Mouse (Mus musculus) midbrain, embryonic 15.5 days (tissue): ENCODE data around the gene Samd11. TPM values are rescaled to one million over a fixed set of nuclear protein-coding genes. Genes with fewer than 3 reads are reported as not detected.

Experiments used
- ATAC-seq: fragments of 200-750 bp; cut with Nextera tagmentation; replicated peaks from 2 replicates; pipeline ENCODE4 v1.8.0; 2017; ENCODE audit warnings: moderate TSS enrichment
- H3K27ac ChIP-seq: fragments of 300-500 bp; sonication (generic); 2 replicates; pipeline ENCODE4 v1.5.1; 2015; ENCODE audit warnings: mild to moderate bottlenecking, inconsistent platforms
- H3K27me3 ChIP-seq: fragments of 300-500 bp; sonication (generic); replicated peaks from 2 replicates; pipeline ENCODE4 v1.6.1; 2015; ENCODE audit warnings: inconsistent platforms
- H3K36me3 ChIP-seq: fragments of 300-500 bp; sonication (generic); replicated peaks from 2 replicates; pipeline ENCODE4 v1.6.1; 2015; ENCODE audit warnings: inconsistent platforms
- H3K4me1 ChIP-seq: fragments of 300-500 bp; sonication (generic); 2 replicates; pipeline ENCODE4 v1.6.1; 2015; ENCODE audit warnings: inconsistent platforms
- H3K4me2 ChIP-seq: fragments of 300-500 bp; sonication (generic); 2 replicates; pipeline ENCODE4 v1.6.1; 2015; ENCODE audit warnings: inconsistent platforms, mild to moderate bottlenecking, moderate library complexity
- H3K4me3 ChIP-seq: fragments of 300-500 bp; sonication (generic); 2 replicates; pipeline ENCODE4 v1.5.1; 2015; ENCODE audit warnings: mild to moderate bottlenecking, inconsistent platforms
- H3K9ac ChIP-seq: fragments of 300-500 bp; sonication (generic); 2 replicates; pipeline ENCODE4 v1.6.1; 2015; ENCODE audit warnings: mild to moderate bottlenecking, inconsistent platforms
- H3K9me3 ChIP-seq: fragments of 300-500 bp; sonication (generic); 2 replicates; pipeline ENCODE4 v1.6.1; 2016; ENCODE audit warnings: inconsistent platforms
- WGBS: fragments of 180-500 bp; shearing (Covaris S2); methylation state at CpG from one replicate; pipeline ENCODE4 v1.1.7; 2015; ENCODE audit warnings: mixed read lengths; 5-methylcytosine and 5-hydroxymethylcytosine counted together
- microRNA-seq: library from miRNA; unstranded; fragments of <30 nt; microRNA quantifications from one replicate; pipeline ENCODE4, GENCODE M21; 2016
- polyA plus RNA-seq: library from polyadenylated mRNA; unstranded; fragments of >200 nt; fragmentation: Nextera tagmentation; extraction: Ambion mirVana; gene quantifications from 2 replicates; pipeline ENCODE4 v1.2.1, GENCODE M21; 2015

Samd11 gene
- polyA plus RNA-seq, 1 experiment from 2014 or later: 5.5 TPM

DNA sequence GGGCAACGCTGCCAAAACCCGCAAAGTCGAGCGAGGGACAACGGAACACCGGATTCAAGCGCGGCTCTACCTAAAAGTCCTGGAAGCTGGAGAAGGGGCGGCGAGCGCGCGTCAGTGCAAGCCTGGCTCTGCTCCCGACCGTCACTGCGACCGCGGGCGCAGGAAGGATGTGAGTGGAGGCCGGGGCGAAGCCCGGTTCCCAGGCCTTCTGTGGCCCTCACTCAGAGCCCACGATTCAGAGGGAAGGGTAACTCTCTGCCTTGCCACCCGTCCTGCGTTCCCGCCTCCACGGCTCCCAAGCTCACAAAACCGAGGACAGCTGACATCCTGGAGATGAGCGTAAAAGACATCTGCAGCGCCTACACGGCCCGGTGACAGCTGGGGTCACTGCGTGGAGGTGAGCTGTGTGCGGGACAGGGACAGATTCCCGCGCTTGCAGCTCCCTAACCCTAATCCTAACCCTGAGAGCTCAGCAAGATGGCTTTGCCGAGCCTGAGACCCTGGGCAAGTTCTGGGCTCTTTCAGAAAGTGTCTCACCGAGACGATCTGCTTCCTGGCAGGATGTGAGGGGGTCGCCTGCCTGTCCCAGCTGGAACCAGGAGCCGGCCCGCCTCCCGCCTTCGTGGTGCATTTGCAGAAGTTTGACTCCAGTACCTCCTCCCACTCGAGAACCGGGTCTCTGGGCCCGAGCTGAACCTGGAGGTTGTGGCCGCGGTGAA is 51.9 kb downstream of the Samd11 start:
- Histone ChIP-seq H3K27ac (peak overlapping the region; percentile 72), H3K9ac (peak overlapping the region; percentile 49), H3K36me3 (no peaks in the 10 kb centered on the region), H3K4me3 (peak overlapping the region; percentile 50), H3K4me2 (peak overlapping the region; percentile 91), H3K4me1 (peaks cover 19% of the 10 kb centered on the region), H3K9me3 (no peaks in the 10 kb centered on the region), H3K27me3 (no peaks in the 10 kb centered on the region; the same call in 1 of the 2 replicates)
- WGBS: under 1% methylated on average over 49 of the region's 49 CpGs
- ATAC-seq: peak; percentile 29; the same call in 1 of the 2 replicates

DNA sequence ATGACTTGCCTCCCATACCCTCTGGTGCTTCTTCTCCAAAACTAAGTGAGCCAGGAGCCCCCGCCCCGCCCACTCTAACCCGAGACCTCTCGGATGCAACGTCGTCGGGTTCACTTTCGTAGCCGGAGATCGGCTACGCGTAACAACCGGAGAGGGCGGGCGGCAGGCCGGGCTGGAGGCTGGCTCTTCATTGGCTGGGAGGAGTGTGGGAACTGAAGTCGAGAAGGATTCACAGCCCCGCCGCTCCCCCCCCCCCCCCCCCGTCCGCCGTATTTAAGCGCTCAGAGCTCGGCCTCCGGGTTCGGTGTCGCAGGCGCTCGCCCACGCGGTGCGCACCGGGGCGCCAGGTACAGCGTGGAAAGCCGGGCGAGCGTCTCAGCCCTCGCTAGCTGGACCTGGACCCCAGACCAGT is 52.5 kb downstream of the Samd11 start, which contains the start of gene AW011738:
TSS of gene AW011738 (plus strand) at position 304 of the 412 bp plus-strand sequence.
- Histone ChIP-seq H3K27ac (peak within 1 kb of the TSS; percentile 72), H3K4me2 (peak within 1 kb of the TSS; percentile 91), H3K9ac (peak within 1 kb of the TSS; percentile 49), H3K4me3 (peak within 1 kb of the TSS; percentile 50), H3K4me1 (peaks cover 19% of the 10 kb centered on the region), H3K27me3 (no peaks in the 10 kb centered on the region; the same call in 1 of the 2 replicates), H3K36me3 (no peaks in the 10 kb centered on the region), H3K9me3 (no peaks in the 10 kb centered on the region)
- peak; percentile 67 for ATAC-seq
- WGBS: under 1% methylated on average over 39 of the region's 39 CpGs

DNA sequence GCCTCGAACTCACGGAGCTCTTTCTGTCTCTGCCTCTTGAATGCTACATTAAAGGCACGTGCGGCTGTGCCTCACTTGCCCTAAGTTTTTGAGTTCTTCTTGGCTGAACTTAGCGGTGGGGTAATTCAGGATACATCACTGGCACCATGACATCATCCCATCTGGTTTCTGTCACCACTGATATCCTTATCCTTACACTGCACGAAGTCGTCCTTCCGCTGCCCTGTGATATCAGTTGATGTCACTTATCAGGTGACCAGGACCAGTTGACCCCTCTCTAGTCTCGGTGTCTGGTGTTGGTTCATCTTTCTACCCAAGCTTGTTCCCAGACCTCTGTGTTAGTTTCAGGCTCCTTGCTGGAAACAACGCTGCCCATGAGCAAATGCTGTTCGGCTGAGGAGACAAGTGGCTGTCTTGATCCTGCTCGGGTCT is 53.0 kb downstream of the Samd11 start:
- peak overlapping the region; percentile 49; the same call in 1 of the 2 replicates for H3K9ac ChIP-seq
- no peaks in the 10 kb centered on the region; the same call in 1 of the 2 replicates for H3K27me3 ChIP-seq
- peak overlapping the region; percentile 91 for H3K4me2 ChIP-seq
- no peak for ATAC-seq
- H3K4me1 ChIP-seq: peaks cover 19% of the 10 kb centered on the region
- peak overlapping the region; percentile 50 for H3K4me3 ChIP-seq
- no peaks in the 10 kb centered on the region for H3K9me3 ChIP-seq
- H3K27ac ChIP-seq: peak overlapping the region; percentile 67
- no peaks in the 10 kb centered on the region for H3K36me3 ChIP-seq
- 44% methylated on average over 12 of the region's 12 CpGs for WGBS

DNA sequence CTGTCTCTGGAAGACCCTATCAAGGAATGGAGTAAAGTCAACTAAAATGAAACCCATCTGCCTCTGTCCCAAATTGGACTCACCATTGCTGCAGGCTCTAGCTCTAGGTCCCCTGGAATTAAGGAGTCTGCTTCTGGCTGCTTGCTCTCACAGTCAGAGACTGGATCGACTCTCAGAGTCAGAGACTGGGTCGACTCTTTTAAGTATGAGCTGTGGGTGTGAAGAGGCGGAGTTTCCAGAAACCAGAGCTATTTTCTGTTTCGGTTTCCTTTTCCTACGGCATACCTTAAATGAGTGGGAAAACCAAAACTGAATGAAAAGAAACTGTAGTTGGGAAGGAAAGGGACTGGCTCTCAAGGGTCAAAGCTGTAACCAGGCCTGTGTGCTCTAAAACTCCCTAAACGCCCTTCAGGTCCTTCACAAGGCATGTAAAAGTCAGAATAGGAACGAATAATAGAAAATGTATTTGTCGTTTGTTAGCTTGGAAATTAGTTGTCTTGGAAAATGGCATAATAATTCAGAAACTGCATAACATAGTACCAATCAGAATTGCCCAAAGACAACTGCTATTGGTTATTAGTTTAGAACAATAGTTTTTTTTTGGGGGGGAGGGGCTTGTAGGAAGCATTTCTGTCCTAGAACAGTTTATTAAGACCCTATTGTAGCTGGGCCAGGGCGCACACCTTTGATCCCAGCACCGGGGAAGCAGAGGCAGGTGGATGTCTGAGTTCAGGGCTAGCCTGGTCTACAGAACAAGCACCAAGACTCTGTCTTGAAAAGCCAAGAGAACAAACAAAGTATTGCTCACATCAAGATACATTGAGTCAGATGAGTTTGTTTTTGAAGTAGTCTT is 54.6 kb downstream of the Samd11 start, which contains the start of gene Isg15:
TSS of gene Isg15 (minus strand) at position 196 of the 853 bp plus-strand sequence.
- ATAC-seq: no peak
- 69% methylated on average over 10 of the region's 10 CpGs for WGBS
- H3K36me3 ChIP-seq: no peaks in the 10 kb centered on the region
- H3K27me3 ChIP-seq: no peaks in the 10 kb centered on the region; the same call in 1 of the 2 replicates
- no peak within 1 kb of the TSS for H3K9ac ChIP-seq
- H3K9me3 ChIP-seq: no peaks in the 10 kb centered on the region
- no peak within 1 kb of the TSS for H3K27ac ChIP-seq
- H3K4me1 ChIP-seq: peaks cover 29% of the 10 kb centered on the region
- H3K4me2 ChIP-seq: no peak within 1 kb of the TSS
- no peak within 1 kb of the TSS for H3K4me3 ChIP-seq

DNA sequence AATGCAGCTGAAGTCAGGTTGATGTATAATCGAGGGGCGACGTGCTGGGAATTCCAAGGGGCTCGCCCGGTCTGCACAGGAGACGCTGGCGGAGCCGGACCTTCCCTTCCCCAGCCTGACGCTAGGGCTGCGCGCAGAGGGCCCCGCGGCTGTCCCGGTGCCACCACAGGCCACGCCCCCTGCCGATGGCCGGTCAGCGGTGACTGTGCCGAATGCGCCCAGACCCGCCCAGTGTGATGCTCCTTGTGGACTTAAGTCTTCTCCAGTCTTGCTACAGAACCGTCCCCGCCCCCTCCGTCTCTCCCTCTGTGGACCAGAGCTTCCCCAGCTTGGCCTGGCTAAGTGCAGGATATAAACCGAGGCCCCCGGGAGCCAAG is 57.6 kb downstream of the Samd11 start:
- Histone ChIP-seq H3K9ac (peak overlapping the region; percentile 57), H3K27me3 (no peaks in the 10 kb centered on the region; the same call in 1 of the 2 replicates), H3K4me2 (peak overlapping the region; percentile 54), H3K36me3 (no peaks in the 10 kb centered on the region), H3K9me3 (no peaks in the 10 kb centered on the region), H3K4me1 (peaks cover 44% of the 10 kb centered on the region), H3K27ac (peak overlapping the region; percentile 91), H3K4me3 (peak overlapping the region; percentile 94)
- under 1% methylated on average over 26 of the region's 26 CpGs for WGBS
- ATAC-seq: peak; percentile 90

DNA sequence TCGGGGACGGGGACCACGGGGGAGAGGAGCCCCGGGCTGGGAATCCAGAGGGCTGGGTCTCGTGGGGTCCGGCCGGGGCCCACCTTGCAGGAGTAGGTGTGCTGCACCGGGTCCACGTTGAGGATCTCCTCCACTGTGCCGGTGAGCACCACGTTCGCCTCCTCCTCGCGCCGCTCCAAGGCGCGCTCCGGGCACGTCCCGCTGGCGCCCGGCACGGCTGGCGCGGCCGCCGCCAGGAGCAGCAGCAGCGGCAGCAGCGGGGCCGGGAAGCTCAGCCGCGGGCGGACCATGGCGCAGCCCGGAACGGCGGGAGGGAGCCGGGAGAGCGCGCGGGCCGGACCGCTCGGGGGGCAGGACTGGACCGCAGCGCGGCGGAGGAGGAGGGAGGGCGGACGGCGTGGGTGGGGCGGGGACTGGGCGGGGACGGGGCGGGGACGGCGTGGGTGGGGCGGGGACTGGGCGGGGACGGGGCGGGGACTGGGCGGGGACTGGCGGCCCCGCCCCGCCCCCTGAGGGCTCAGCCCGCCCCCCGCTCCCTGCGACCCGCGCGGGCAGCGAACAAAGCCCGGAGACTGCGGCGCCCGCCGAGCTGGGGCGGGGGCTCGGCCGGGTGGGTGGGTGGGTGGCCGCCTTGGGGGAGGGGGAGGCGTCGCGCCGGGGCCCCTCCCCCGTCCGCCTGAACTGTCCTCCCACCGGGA is 58.2 kb downstream of the Samd11 start, which contains the start of gene Agrn:
TSS of gene Agrn (minus strand) at position 358 of the 698 bp plus-strand sequence.
- Histone ChIP-seq H3K9ac (peak within 1 kb of the TSS; percentile 81), H3K4me3 (peak within 1 kb of the TSS; percentile 94), H3K4me1 (peaks cover 44% of the 10 kb centered on the region), H3K4me2 (peak within 1 kb of the TSS; percentile 75), H3K9me3 (no peaks in the 10 kb centered on the region), H3K27ac (peak within 1 kb of the TSS; percentile 91), H3K27me3 (no peaks in the 10 kb centered on the region; the same call in 1 of the 2 replicates), H3K36me3 (0 out of 2 replicates have a peak, but pooled peaks cover 3% of the 10 kb centered on the region)
- under 1% methylated on average over 31 of the region's 88 CpGs for WGBS
- ATAC-seq: peak; percentile 76

Small RNA genes within 50 kb of the gene (microRNA-seq; reads per million reads assigned to microRNA genes)
- gene Mir7658: 3.3 reads per million, percentile 16 among the genes with 10 or more reads in this experiment

Other genes with a start within 250 kb of the Samd11 start
- 0.56 and 0.83 TPM in 2 replicates for gene Tnfrsf4, start 241.8 kb downstream of the Samd11 start, polyA plus RNA-seq
- gene Tnfrsf18, start 229.5 kb downstream of the Samd11 start, polyA plus RNA-seq: 3.2 and 3.6 TPM in 2 replicates
- gene Ttll10, start 196.2 kb downstream of the Samd11 start, polyA plus RNA-seq: not detected in 2 replicates
- 37.6 TPM in 2 replicates for gene 9430015G10Rik, start 145.7 kb downstream of the Samd11 start, polyA plus RNA-seq
- 0.62 and 0.83 TPM in 2 replicates for gene Rnf223, start 125.1 kb downstream of the Samd11 start, polyA plus RNA-seq
- gene Agrn, start 58.2 kb downstream of the Samd11 start, polyA plus RNA-seq: 141 and 142 TPM in 2 replicates
- gene Isg15, start 54.8 kb downstream of the Samd11 start, polyA plus RNA-seq: 2.2 and 3.8 TPM in 2 replicates
- 4.0 and 4.9 TPM in 2 replicates for gene AW011738, start 52.4 kb downstream of the Samd11 start, polyA plus RNA-seq
- 2.2 and 2.4 TPM in 2 replicates for gene Perm1, start 39.8 kb downstream of the Samd11 start, polyA plus RNA-seq
- 29.1 and 30.1 TPM in 2 replicates for gene Plekhn1, start 20.8 kb downstream of the Samd11 start, polyA plus RNA-seq
- gene Noc2l, start 19.6 kb downstream of the Samd11 start, polyA plus RNA-seq: 56.6 and 60.4 TPM in 2 replicates
- not detected in 2 replicates for gene Vmn2r-ps159, start 75.4 kb upstream of the Samd11 start, polyA plus RNA-seq